Mouse (Mus musculus) ES-Bruce4 (cell line): ENCODE results near the gene Trim65. TPM values are rescaled to one million over a fixed set of nuclear protein-coding genes. Genes with fewer than 3 reads are reported as not detected.

Experiments used
- H3K27ac ChIP-seq: 2 replicates; pipeline ENCODE4 v1.5.1; 2012; ENCODE audit warnings: low read length, inconsistent platforms; ENCODE audit not compliant: insufficient read depth
- H3K27me3 ChIP-seq: 2 replicates; pipeline ENCODE4 v1.6.1; 2012; ENCODE audit warnings: mild to moderate bottlenecking, low read length, inconsistent platforms; ENCODE audit not compliant: control insufficient read depth, poor library complexity, insufficient read depth, severe bottlenecking
- H3K36me3 ChIP-seq: 2 replicates; pipeline ENCODE4 v1.6.1; 2012; ENCODE audit warnings: inconsistent platforms, mild to moderate bottlenecking, low read length, moderate library complexity; ENCODE audit not compliant: control insufficient read depth, poor library complexity, insufficient read depth, severe bottlenecking
- H3K4me1 ChIP-seq: one replicate; pipeline ENCODE4 v1.8.1; 2011; ENCODE audit warnings: low read length; ENCODE audit not compliant: control insufficient read depth, insufficient read depth
- H3K4me3 ChIP-seq: 2 replicates; pipeline ENCODE4 v1.5.1; 2011; ENCODE audit warnings: low read depth, mild to moderate bottlenecking, low read length
- H3K9ac ChIP-seq: 2 replicates; pipeline ENCODE4 v1.6.1; 2012; ENCODE audit warnings: low read depth, mild to moderate bottlenecking, inconsistent platforms; ENCODE audit not compliant: poor library complexity, severe bottlenecking
- H3K9me3 ChIP-seq: replicated peaks from 2 replicates; pipeline ENCODE4 v1.6.1; 2012; ENCODE audit warnings: mild to moderate bottlenecking, low read length, inconsistent platforms; ENCODE audit not compliant: control insufficient read depth, poor library complexity, insufficient read depth, severe bottlenecking
- CTCF ChIP-seq: IDR thresholded peaks from one replicate; pipeline ENCODE4 v1.8.1; 2011; ENCODE audit warnings: low read depth, low read length
- EP300 ChIP-seq: IDR thresholded peaks from 2 replicates; pipeline ENCODE4 v1.6.1; 2011; ENCODE audit warnings: low read depth, low read length; ENCODE audit not compliant: insufficient read depth
- POLR2A ChIP-seq: IDR thresholded peaks from one replicate; pipeline ENCODE4 v1.8.1; 2011; ENCODE audit warnings: low read length; ENCODE audit not compliant: insufficient read depth
- polyA plus RNA-seq: library from polyadenylated mRNA; stranded (reverse); fragments of >200 nt; gene quantifications from 2 replicates; pipeline ENCODE4 v1.2.4, GENCODE M21; 2011; ENCODE audit warnings: low read depth; ENCODE audit not compliant: missing spikeins, insufficient read depth, insufficient read length

Gene Trim65
- polyA plus RNA-seq, 1 experiment, result 0.78 TPM

DNA sequence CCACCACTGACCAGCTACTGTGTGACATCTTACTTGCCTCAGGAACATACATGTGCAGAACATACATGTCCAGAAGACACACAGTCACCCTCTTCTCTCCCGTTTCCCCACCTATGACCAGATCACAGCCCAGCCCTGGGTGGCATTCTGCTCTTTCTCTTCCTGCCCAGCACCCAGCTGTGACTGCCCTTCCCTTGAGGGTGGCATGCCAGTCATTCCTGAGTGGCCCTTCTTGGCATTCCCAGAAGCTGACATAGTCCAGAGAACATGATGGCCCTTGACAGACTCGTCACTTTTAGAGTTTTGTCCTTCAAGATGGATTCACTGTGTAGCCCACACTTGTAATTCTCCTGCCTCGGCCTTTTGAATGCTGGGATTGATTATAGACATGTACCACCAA is 58.3 kb downstream of the Trim65 start:
- Histone ChIP-seq H3K27ac (no peak overlapping the region), H3K9me3 (no peaks in the 10 kb centered on the region), H3K4me1 (no peaks in the 10 kb centered on the region), H3K9ac (no peak overlapping the region), H3K4me3 (no peak overlapping the region), H3K36me3 (no peaks in the 10 kb centered on the region), H3K27me3 (no peaks in the 10 kb centered on the region)
- no peak for TF ChIP-seq EP300
- TF ChIP-seq CTCF, result no peak
- TF ChIP-seq POLR2A, result no peak

Other genes starting within 250 kb of the Trim65 start
- gene Smim5, start 231.2 kb downstream of the Trim65 start, polyA plus RNA-seq, result not detected in 2 replicates
- not detected in 2 replicates for gene Smim6, start 219.1 kb downstream of the Trim65 start, polyA plus RNA-seq
- gene Sap30bp, start 197.8 kb downstream of the Trim65 start, polyA plus RNA-seq, result 51.1 and 55.9 TPM in 2 replicates
- gene Recql5, start 197.7 kb downstream of the Trim65 start, polyA plus RNA-seq, result 20.0 and 22.6 TPM in 2 replicates
- 9.3 and 11.8 TPM in 2 replicates for gene Itgb4, start 156.4 kb downstream of the Trim65 start, polyA plus RNA-seq
- gene Galk1, start 118.4 kb downstream of the Trim65 start, polyA plus RNA-seq, result 96.4 and 107 TPM in 2 replicates
- 437 and 457 TPM in 2 replicates for gene H3f3b, start 103.2 kb downstream of the Trim65 start, polyA plus RNA-seq
- gene Unk, start 100.8 kb downstream of the Trim65 start, polyA plus RNA-seq, result 33.9 and 35.8 TPM in 2 replicates
- 4.7 and 5.7 TPM in 2 replicates for gene Unc13d, start 53.2 kb downstream of the Trim65 start, polyA plus RNA-seq
- gene Wbp2, start 44.1 kb downstream of the Trim65 start, polyA plus RNA-seq, result 179 and 198 TPM in 2 replicates
- 3.9 and 7.1 TPM in 2 replicates for gene Trim47, start 3.9 kb downstream of the Trim65 start, polyA plus RNA-seq
- 69.3 and 71.6 TPM in 2 replicates for gene Mrpl38, start 7.7 kb upstream of the Trim65 start, polyA plus RNA-seq
- 26.2 and 29.5 TPM in 2 replicates for gene Fbf1, start 37.0 kb upstream of the Trim65 start, polyA plus RNA-seq
- gene Ten1, start 67.7 kb upstream of the Trim65 start, polyA plus RNA-seq, result 14.5 and 16.5 TPM in 2 replicates
- gene Acox1, start 67.9 kb upstream of the Trim65 start, polyA plus RNA-seq, result 18.0 and 19.2 TPM in 2 replicates
- gene Evpl, start 106.9 kb upstream of the Trim65 start, polyA plus RNA-seq, result 2.6 and 3.1 TPM in 2 replicates
- 101 and 107 TPM in 2 replicates for gene Srp68, start 143.1 kb upstream of the Trim65 start, polyA plus RNA-seq
- 0.35 and 0.61 TPM in 2 replicates for gene Galr2, start 149.8 kb upstream of the Trim65 start, polyA plus RNA-seq
- 93.3 and 95.2 TPM in 2 replicates for gene Exoc7, start 176.1 kb upstream of the Trim65 start, polyA plus RNA-seq
- gene Foxj1, start 204.3 kb upstream of the Trim65 start, polyA plus RNA-seq, result 11.7 and 12.3 TPM in 2 replicates